Mouse (Mus musculus): Measurements from ENCODE around the gene Wars2. TPM values are rescaled to one million over a fixed set of nuclear protein-coding genes. Genes with fewer than 3 reads are reported as not detected.

The Wars2 gene
- total RNA-seq, 2 experiments from 2014 or later = 5.1 to 6.9 TPM

GRCm38 (mm10) chr3:99183355-99184016, 42.6 kb downstream of the Wars2 start:
- no peak for DNase-seq (ENCODE audit: low spot score in 2 of 2)
- intact Hi-C loops (cut with DNase I) = no loop called here

DNA sequence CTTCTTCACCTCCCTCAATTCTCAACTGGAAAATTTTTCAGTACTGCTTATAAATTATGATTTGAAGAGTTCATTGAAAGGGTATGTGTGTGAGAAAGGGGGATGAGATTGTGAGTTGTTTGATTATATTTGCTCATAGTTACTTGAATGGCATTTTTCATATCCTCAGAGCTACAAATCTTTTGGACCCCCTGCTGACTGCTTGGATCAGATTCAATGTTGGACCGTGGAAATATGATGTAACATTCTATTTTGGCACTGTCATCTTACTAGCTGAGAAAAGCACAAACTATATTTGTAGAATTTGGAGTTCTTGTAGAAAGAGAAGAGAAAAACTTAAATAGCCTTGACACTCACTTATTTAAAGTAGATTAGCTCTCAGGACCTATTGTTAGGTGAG, 43.5 kb downstream of the Wars2 start:
- no peak for DNase-seq (ENCODE audit: low spot score in 2 of 2)

GRCm38 (mm10) chr3:99188097-99188496, 47.2 kb downstream of the Wars2 start:
- intact Hi-C loops (cut with DNase I) = no loop called here
- DNase-seq (ENCODE audit: low spot score in 2 of 2) = no peak

More for the DNA sequence above, 43.5 kb downstream of the Wars2 start:
- intact Hi-C loops (cut with DNase I) = no loop called here

- DNase-seq (ENCODE audit: low spot score in 2 of 2) = no peak
- intact Hi-C loops (cut with DNase I) = no loop called here
Measured at GRCm38 (mm10) chr3:99193576-99193975, 52.7 kb downstream of the Wars2 start.

DNA sequence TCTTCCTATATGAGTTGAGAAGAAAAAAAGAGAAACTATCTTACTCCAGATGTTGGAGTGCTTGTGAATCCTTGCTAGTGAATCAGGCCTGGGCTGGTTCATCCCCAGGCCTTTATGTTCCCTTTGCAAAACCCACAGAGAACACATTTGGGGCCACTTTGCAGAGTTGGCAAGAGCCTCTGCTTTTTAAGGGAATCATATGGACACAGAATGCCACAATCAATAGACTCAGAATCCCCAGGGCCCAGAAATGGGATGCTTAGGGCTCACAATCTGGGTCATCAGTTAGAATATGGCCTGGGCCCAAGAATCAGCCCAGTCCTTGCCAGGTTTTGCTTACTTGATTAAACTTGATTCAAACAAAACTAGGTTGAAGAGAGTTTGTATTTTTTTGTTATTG, 62.5 kb downstream of the Wars2 start:
- no peak for DNase-seq (ENCODE audit: low spot score in 2 of 2)
- intact Hi-C loops (cut with DNase I) = no loop called here

DNA sequence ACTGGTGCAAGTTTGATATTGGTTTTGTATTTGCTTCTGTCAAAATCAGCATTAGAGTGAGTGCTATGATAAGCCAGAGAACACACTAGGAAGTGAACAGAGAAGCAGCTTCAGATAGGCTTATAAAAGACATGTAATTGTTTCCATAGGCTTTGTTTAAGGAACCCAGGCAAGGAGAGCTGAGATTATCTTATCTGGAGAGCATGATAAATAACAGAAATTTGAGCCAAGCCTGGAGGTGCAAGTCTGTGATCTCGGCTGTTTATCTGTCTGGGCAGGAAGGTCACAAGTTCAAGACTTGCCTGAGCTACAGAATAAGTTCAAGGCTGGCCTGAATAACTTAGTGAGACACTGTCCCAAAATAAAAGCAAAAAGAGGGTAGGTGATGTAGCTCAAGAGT, 67.5 kb downstream of the Wars2 start:
- intact Hi-C loops (cut with DNase I) = no loop called here
- no peak for DNase-seq (ENCODE audit: low spot score in 2 of 2)

- no peak for DNase-seq (ENCODE audit: low spot score in 2 of 2)
- intact Hi-C loops (cut with DNase I) = no loop called here
Measured at GRCm38 (mm10) chr3:99211105-99211698, 70.3 kb downstream of the Wars2 start.

DNA sequence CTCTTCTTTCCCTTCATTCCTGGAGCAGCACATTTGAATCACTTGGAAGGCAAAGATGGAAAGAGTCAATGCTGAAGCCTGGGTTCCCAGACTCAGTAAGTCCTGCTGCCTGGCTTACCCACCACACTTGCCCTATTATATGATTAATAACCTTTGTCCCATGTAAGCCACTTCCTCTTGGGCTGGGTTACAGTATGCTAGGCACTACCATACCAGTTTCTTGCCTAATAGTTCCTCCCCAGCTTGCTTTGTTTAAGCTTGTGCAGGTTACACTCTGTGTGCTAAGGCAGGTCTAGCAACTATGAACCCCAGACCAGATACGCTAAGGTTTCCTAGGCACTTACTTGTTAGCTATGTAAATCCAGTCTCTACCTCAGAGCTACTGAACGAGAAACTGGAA, 86.9 kb downstream of the Wars2 start:
- intact Hi-C loops (cut with DNase I) = no loop called here

DNA sequence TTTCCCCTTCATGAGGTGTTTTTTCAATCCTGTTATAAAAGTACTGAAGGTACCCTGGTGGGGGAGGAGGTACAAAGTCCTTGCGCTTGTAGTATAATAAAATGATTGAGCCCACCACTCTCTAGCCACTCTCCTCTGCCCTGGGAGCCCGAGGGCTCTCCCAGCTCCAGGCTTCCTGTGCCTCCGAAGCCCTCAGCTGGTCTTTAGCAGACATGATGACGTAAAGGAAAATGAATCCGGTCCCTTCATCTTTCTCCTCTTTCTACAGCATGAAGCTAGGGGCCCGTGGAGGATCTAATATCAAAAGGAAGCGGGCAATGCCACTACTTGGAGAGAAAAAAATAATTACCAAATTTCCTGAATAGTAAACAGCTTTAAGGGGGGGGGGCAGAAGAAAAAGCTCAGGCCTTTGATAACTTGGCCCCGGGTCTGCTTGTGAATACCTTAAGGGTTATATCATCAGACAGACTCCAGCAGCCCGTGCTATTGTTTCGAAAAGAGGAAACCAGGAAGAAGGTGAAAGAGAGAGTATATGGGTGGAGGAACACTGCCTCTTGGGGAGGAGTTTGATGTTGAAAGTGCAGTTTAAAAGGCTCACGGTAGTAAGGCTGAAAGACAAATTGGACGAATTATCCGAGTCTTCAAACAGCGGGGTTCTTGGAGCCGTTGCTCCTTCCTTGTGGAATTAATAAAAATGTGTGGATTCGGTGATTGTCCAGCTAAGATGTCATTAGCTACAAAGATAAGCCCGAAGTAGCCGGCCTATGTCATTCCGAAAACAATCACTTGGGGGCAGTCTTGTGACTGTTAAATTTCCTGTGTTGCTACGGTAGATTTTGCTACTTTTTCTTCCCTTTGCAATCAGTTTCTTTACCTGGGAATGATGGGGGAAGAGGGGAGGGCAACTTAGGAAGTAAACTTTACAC, 92.8 kb downstream of the Wars2 start:
- intact Hi-C loops (cut with DNase I) = loop anchor here (2.0 to 10.0 kb wide), 2 partner anchors 319 to 705 kb away; no protein-coding TSS in a partner anchor
- peak in 1 of 2 experiments; percentile 43 for DNase-seq (ENCODE audit: low spot score in 2 of 2)

More for the DNA sequence above, 86.9 kb downstream of the Wars2 start:
- no peak for DNase-seq (ENCODE audit: low spot score in 2 of 2)

GRCm38 (mm10) chr3:99234319-99234869, 93.5 kb downstream of the Wars2 start:
- intact Hi-C loops (cut with DNase I) = loop anchor here (2.0 to 10.0 kb wide), 2 partner anchors 320 to 704 kb away; no protein-coding TSS in a partner anchor
- DNase-seq (ENCODE audit: low spot score in 2 of 2) = no peak

DNA sequence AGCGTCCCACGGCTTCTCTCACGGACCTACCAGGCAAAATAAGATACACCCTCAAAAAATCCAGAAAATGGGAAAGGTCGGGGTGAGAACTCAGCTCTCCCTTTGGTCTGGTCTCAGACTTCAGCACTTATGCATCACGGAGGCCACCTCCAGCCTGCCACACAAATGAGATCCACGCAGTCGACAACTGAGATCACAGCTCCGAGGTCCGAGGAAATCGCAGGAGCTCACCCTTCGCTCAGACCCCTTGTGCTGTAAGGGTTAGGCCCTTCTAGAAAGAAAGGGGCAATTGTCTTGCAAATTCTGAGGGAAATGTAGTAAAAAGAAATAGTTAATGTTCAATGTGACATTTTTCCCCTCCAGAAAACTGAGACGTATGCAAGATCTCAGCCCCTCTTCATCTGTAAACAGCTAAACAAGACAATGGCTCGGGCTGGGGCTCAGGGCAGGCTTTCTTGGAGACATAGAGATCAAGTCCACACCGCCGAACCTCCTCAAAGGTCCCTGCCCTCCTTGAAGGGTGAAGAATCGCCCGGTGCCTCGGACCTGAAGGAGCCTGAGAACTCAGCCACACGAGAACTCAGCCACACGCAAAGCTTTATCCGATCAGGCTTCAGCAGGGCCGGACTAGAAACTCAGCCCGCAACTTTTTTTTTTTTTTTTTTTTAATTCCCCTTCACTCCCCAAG, 94.4 kb downstream of the Wars2 start:
- DNase-seq (ENCODE audit: low spot score in 2 of 2) = no peak
- intact Hi-C loops (cut with DNase I) = loop anchor here (2.0 to 10.0 kb wide), 2 partner anchors 320 to 704 kb away; no protein-coding TSS in a partner anchor

- intact Hi-C loops (cut with DNase I) = loop anchor here (2.0 to 10.0 kb wide), 3 partner anchors 21 to 703 kb away; no protein-coding TSS in a partner anchor
- no peak for DNase-seq (ENCODE audit: low spot score in 2 of 2)
Measured at GRCm38 (mm10) chr3:99235804-99236755, 95.2 kb downstream of the Wars2 start.

GRCm38 (mm10) chr3:99238691-99239090, 97.8 kb downstream of the Wars2 start:
- intact Hi-C loops (cut with DNase I) = loop anchor here (10.0 kb wide), 1 partner anchor 324 kb away; no protein-coding TSS in a partner anchor
- DNase-seq (ENCODE audit: low spot score in 2 of 2) = no peak

DNA sequence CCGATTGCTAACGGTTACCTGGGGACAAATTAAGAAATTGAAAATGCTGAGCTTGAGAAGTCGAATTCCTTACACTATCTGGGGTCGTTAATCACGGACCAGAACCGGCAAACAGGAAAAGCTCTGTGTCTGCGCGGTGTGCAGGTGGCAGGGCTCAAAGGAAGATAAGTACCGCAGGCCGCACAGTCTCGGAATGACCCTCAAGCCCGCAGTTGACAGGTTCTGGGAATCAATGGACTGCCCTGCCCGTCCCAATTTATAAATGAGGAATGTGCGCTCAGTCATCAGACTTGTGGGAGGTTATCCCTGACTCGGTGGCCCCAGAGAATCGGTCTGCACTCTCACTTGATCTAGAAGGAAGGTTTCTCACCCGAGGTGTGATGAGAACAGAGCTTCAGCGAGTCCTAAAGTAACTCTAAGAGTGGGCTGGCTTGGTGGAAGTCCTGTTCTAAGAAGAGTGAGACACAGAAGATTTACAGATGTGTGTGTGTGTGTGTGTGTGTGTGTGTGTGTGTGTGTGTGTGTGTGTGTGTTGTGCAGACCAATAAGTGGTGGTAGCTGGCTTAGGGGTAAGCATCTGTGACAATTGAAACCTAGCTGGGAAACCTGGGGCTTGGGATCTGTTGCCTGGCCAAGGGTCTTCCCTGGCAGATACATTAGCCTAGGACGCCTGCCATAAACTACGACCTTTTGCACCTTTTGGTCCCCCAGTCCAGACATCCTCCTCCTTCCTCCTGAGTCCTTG, 98.6 kb downstream of the Wars2 start:
- no peak for DNase-seq (ENCODE audit: low spot score in 2 of 2)
- intact Hi-C loops (cut with DNase I) = loop anchor here (10.0 kb wide), 1 partner anchor 325 kb away; no protein-coding TSS in a partner anchor

- intact Hi-C loops (cut with DNase I) = no loop called here
- no peak for DNase-seq (ENCODE audit: low spot score in 2 of 2)
Measured at GRCm38 (mm10) chr3:99240213-99240720, 99.4 kb downstream of the Wars2 start, which contains the start of gene Tbx15. TSS of gene Tbx15 (plus strand) at chr3:99240381.

DNA sequence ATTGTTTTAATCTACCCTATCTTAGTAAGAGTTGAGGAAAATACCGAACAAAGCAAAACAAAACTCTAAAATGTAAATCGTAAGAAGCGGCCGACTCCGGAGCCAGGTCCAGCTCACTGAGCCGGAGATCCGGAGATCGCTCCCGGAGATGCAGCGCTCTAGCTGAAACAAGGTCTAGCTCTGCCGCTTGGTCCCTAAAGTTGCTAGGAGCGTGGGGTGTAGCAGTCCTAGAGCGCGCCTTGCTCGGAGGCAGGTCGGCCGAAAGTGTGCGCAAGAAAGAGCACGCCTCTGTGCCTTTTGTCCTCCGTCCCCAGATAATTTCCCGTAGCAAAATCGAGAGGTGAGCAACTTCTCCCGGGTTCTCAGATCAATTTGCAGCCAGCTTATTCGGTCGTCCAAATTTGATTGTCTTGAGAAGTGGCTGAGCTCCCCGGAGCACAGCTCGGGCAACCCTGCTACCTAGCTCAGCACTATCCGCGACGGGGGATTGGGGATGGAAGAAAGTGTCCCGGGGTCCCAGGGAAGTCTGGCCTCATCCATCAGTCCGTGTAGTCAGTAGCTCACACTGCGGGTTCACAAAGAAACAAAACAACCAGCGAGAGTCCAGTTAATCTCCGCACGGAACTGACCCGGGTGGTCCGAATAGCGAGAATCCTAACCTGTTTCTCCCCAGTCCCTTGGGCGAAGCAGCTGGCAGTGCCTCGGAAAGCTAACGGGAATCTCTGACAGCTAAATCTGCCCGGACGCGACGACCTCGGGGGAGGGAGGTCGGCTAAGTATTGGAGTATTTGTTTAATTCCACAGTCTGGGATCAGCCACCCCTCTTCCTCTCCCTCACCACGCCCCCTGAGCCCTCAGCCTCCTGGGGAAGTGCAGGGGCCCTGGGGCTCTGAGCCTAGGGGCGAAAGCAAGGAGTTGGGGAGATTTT, 100.2 kb downstream of the Wars2 start:
- no peak for DNase-seq (ENCODE audit: low spot score in 2 of 2)
- intact Hi-C loops (cut with DNase I) = no loop called here

All from left cerebral cortex, postnatal 25 days (tissue).